Mouse (Mus musculus): Measurements from ENCODE around the gene Noxa1.

- TF ChIP-seq CTCF (IDR thresholded peaks at IDR 0.05; ENCODE audit: low read depth) (no peak), EP300 (optimal IDR thresholded peaks at IDR 0.05) (no peak)
Measured at GRCm38 (mm10) chr2:25141921-25142320, 47.0 kb upstream of the Noxa1 start.

Data from stomach, postnatal 0 days (tissue).